Mouse (Mus musculus) embryonic facial prominence, embryonic 13.5 days (tissue): ENCODE data around the gene Sv2b. TPM values are rescaled to one million over a fixed set of nuclear protein-coding genes. Genes with fewer than 3 reads are reported as not detected.
"Not testable (repeated sequence)": the region's sequence is repeated elsewhere in the genome, so short reads cannot be mapped to it uniquely, and the experiment has no call there.

Source experiments
- ATAC-seq: fragments of 200-750 bp; cut with Nextera tagmentation; 2 replicates; pipeline ENCODE4 v1.8.0; 2017; ENCODE audit warnings: low read depth; ENCODE audit not compliant: insufficient number of reproducible peaks, insufficient read depth, low FRiP score, low TSS enrichment
- H3K27ac ChIP-seq: fragments of 300-500 bp; sonication (generic); 2 replicates; pipeline ENCODE4 v1.5.1; 2015; ENCODE audit warnings: moderate library complexity, mild to moderate bottlenecking, inconsistent platforms
- H3K27me3 ChIP-seq: fragments of 300-500 bp; sonication (generic); 2 replicates; pipeline ENCODE4 v1.6.1; 2015; ENCODE audit warnings: mild to moderate bottlenecking, inconsistent platforms
- H3K36me3 ChIP-seq: fragments of 300-500 bp; sonication (generic); 2 replicates; pipeline ENCODE4 v1.6.1; 2015; ENCODE audit warnings: mild to moderate bottlenecking, inconsistent platforms
- H3K4me1 ChIP-seq: fragments of 300-500 bp; sonication (generic); 2 replicates; pipeline ENCODE4 v1.6.1; 2015; ENCODE audit warnings: inconsistent platforms
- H3K4me2 ChIP-seq: fragments of 300-500 bp; sonication (generic); 2 replicates; pipeline ENCODE4 v1.6.1; 2015; ENCODE audit warnings: moderate library complexity, mild to moderate bottlenecking, inconsistent platforms
- H3K4me3 ChIP-seq: fragments of 300-500 bp; sonication (generic); 2 replicates; pipeline ENCODE4 v1.5.1; 2015; ENCODE audit warnings: mild to moderate bottlenecking, inconsistent platforms
- H3K9ac ChIP-seq: fragments of 300-500 bp; sonication (generic); 2 replicates; pipeline ENCODE4 v1.6.1; 2015; ENCODE audit warnings: mild to moderate bottlenecking, inconsistent platforms
- H3K9me3 ChIP-seq: fragments of 300-500 bp; sonication (generic); 2 replicates; pipeline ENCODE4 v1.6.1; 2016; ENCODE audit warnings: inconsistent platforms
- WGBS: fragments of 180-500 bp; shearing (Covaris S2); methylation state at CpG from one replicate; pipeline ENCODE4 v1.1.7; 2015; ENCODE audit warnings: mixed read lengths; 5-methylcytosine and 5-hydroxymethylcytosine counted together
- polyA plus RNA-seq: library from polyadenylated mRNA; unstranded; fragments of >200 nt; fragmentation: Nextera tagmentation; extraction: Ambion mirVana; gene quantifications from 2 replicates; pipeline ENCODE4 v1.2.1, GENCODE M21; 2015

The Sv2b gene
- 0.59 and 0.94 TPM in 2 replicates for polyA plus RNA-seq

DNA sequence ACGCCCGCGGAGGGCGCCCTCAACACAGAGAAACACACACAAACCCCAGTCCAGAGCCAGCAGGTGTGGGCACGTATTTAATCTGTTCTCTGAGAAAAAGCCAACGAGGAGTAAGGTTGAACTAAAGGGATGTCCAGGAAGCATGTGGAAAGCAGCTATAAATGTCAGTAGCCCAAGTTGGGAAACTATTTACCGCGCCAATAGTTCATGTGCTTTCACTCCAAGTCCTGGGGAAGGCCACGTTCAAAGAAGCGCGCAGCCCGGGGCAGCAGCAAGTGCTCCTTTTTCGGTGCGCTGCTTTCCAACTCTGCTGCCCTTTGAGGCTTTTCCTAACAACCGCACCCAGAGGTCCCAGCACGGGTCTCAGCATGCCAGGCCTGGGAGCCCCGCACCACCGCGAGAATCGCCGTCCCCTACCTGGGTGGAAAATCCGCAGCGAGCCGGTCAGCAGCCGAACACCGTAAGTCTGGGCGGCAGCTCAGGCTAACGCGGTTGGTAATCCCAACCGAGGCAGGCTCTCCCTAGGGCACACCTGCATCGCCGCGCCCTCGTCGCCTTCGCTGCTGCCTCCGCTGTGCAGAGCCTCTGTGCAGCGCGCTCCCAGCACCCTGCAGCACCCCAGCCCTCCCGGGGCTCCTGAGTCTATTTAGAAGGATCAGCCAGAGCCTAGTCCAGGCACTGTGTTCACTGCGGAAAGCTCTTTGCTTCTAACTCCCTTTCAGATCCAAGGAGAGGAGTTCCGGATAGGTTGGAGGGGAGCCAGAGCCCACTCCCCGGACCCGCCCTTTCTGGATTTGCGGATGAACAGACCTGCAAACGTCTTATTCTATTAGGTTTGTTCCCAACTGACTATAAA lies at the start of gene Sv2b:
Sv2b (minus strand) TSS at position 806 of the 856 bp plus-strand sequence.
- Histone ChIP-seq H3K9ac (peak within 1 kb of the TSS; percentile 58), H3K4me1 (peaks cover 17% of the 10 kb centered on the region), H3K4me3 (peak within 1 kb of the TSS; percentile 46), H3K36me3 (no peaks in the 10 kb centered on the region), H3K4me2 (peak within 1 kb of the TSS; percentile 88), H3K27me3 (peaks cover 50% of the 10 kb centered on the region), H3K9me3 (no peaks in the 10 kb centered on the region), H3K27ac (no peak within 1 kb of the TSS)
- no peak for ATAC-seq
- under 1% methylated on average over 46 of the region's 46 CpGs for WGBS

DNA sequence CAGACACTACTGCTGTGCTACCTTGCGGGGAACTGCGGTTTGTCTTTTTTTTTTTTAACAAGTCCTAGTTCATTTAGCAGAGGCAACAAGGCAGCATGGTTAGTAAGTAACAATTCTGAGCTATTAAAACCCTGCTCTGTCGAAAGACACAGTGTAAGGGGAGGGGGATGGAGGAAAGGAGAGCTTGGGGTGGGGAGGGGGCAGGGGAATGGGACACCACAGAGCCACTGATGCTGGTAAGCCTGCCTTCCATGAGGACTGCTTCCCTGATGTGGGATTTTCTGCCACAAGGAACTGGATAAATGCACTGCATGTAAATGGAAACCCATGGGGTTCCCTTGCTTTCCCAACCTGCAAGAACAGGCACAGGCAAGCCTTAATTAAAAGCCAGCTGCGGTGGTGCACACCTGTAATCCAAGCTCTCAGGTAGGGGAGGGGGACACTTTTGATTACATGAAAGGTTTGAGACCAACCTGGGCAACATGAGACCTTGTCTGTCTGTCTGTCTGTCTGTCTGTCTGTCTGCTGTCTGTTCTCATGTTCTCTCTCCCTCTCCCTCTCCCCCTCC lies 49.3 kb upstream of the Sv2b start:
- no peaks in the 10 kb centered on the region for H3K27me3 ChIP-seq
- H3K4me1 ChIP-seq, result 0 out of 2 replicates have a peak, but pooled peaks cover 4% of the 10 kb centered on the region
- no peak overlapping the region for H3K4me3 ChIP-seq
- no peak overlapping the region for H3K9ac ChIP-seq
- 28% methylated on average over 4 of the region's 4 CpGs for WGBS
- H3K4me2 ChIP-seq, result no peak overlapping the region
- ATAC-seq, result peak; percentile 52; the same call in 1 of the 2 replicates
- no peaks in the 10 kb centered on the region for H3K36me3 ChIP-seq
- H3K27ac ChIP-seq, result no peak overlapping the region
- H3K9me3 ChIP-seq, result no peaks in the 10 kb centered on the region

DNA sequence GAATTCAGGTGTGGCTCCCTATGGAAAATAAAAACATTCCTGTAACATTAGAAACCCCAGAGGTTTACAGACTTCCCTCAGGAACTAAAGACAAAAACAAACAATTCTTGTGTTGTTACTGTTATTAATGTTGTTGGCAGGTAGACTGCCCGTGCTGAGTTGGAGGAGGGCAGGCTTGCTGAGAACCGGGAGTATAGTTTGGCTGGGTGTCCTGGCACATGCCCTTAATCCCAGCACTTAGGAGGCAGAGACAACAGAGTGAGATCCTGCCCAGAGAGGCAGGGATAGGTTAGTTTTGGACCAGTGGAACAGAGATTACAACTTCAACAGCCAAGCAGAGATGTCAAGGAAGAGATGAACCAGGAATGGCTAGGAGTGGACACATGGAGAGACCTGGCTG lies 46.5 kb upstream of the Sv2b start:
- no peak for ATAC-seq
- H3K4me2 ChIP-seq, result no peak overlapping the region
- H3K27ac ChIP-seq, result no peak overlapping the region
- no peak overlapping the region for H3K9ac ChIP-seq
- 0 out of 2 replicates have a peak, but pooled peaks cover 4% of the 10 kb centered on the region for H3K4me1 ChIP-seq
- 81% methylated on average over 2 of the region's 2 CpGs for WGBS
- no peaks in the 10 kb centered on the region for H3K36me3 ChIP-seq
- H3K27me3 ChIP-seq, result no peaks in the 10 kb centered on the region
- no peak overlapping the region for H3K4me3 ChIP-seq
- H3K9me3 ChIP-seq, result no peaks in the 10 kb centered on the region

DNA sequence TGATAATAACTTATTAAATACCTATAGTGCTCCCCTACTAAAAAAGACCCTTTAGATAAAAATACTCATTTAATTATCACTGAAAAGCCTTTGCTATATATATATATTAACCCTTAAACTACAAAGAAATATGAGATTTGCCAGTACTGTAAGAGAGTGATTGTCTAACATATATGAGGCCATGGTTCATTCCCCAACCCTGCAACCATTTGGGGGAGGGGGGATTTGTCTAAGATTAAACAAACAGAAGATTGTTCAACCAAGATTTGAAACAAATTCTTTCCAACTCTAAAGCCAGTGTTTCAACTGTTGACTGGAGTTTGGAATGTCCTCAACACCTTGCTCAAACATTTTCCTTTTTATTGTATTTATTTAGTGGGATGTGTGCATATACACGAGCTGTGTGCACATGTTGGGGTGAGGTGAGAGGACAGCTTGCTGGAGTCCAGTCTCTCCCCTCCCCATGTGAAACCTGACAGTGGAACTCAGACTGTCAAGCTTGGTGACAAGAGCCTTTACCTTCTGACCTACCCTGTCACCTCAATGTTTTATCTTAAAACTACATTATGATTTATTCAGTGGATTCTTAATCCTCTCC lies 43.8 kb upstream of the Sv2b start:
- ATAC-seq, result no peak
- H3K27me3 ChIP-seq, result no peaks in the 10 kb centered on the region
- no peak overlapping the region for H3K9ac ChIP-seq
- no peak overlapping the region for H3K4me2 ChIP-seq
- WGBS, result 59% methylated on average over 1 of the region's 1 CpGs
- no peaks in the 10 kb centered on the region for H3K4me1 ChIP-seq
- H3K4me3 ChIP-seq, result no peak overlapping the region
- H3K27ac ChIP-seq, result no peak overlapping the region
- H3K36me3 ChIP-seq, result no peaks in the 10 kb centered on the region
- H3K9me3 ChIP-seq, result no peaks in the 10 kb centered on the region

DNA sequence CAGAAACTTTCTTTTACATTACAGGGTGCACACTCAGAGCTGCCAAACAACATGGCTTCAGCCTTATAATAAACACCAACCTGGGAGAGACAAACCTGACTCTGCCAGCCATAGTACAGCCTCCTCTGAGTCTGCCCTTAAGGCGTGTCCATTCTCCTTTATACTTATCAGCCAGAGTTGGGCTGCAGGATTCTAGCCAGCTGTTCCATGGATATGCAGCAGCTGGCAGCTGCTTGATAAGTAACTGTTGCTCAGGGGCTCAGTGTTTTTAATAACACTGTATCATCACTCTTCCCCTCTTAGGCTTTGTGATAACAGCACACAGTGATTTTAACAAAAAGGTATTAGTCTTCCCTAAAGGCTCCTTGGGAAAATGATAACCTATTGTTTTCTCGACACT lies 41.1 kb upstream of the Sv2b start:
- H3K9me3 ChIP-seq, result no peaks in the 10 kb centered on the region
- ATAC-seq, result no peak
- no peaks in the 10 kb centered on the region for H3K4me1 ChIP-seq

DNA sequence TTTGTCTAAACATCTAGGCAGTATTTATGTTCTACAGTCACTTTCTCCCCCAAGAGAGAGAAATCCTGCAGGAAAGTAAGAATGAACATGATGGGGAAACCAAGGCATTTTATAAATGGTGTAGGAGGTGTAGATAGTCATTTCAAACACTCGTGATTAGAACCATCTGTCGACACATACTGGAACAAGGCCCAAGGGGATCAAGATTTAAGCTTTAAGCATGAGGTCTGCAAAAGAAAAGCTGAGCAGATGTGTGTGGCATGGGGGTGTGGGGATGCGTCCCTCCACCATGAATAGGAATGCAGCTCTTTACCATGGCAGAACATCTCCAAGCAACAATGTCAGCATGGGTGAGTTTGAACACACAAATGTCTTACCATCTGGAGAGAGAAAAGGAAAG lies 23.2 kb upstream of the Sv2b start:
- Histone ChIP-seq H3K4me2 (no peak overlapping the region), H3K4me1 (0 out of 2 replicates have a peak, but pooled peaks cover 5% of the 10 kb centered on the region), H3K36me3 (no peaks in the 10 kb centered on the region), H3K4me3 (no peak overlapping the region), H3K27me3 (no peaks in the 10 kb centered on the region), H3K9me3 (no peaks in the 10 kb centered on the region), H3K27ac (no peak overlapping the region), H3K9ac (no peak overlapping the region)
- ATAC-seq, result no peak
- WGBS, result 40% methylated on average over 3 of the region's 3 CpGs

More for the DNA sequence above, 41.1 kb upstream of the Sv2b start:
- no peak overlapping the region for H3K4me2 ChIP-seq
- H3K27ac ChIP-seq, result no peak overlapping the region
- no peaks in the 10 kb centered on the region for H3K36me3 ChIP-seq
- no peaks in the 10 kb centered on the region for H3K27me3 ChIP-seq
- WGBS, result 75% methylated on average over 2 of the region's 2 CpGs
- H3K9ac ChIP-seq, result no peak overlapping the region
- no peak overlapping the region for H3K4me3 ChIP-seq

DNA sequence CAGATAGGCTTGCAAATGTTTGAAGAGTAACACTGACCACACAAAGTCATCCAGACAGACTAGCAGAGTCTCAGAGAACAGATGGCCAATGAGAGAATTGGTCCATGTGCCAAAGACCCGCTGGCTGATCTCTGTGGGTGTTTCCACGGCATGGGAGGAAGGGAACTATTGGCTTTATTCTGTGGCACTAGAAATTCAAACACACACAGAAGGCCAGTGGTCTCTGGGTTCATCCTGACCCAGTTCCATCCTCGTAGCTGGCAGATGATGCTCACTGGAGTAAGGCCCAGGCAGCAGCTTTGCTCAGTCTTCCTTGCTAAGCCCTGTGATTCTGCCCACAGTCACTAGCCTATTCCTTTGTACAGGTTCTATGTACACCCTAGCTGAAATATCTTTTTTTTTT lies 20.7 kb upstream of the Sv2b start:
- Histone ChIP-seq H3K9ac (no peak overlapping the region), H3K27me3 (no peaks in the 10 kb centered on the region), H3K4me3 (no peak overlapping the region), H3K4me1 (0 out of 2 replicates have a peak, but pooled peaks cover 5% of the 10 kb centered on the region), H3K27ac (no peak overlapping the region), H3K9me3 (no peaks in the 10 kb centered on the region), H3K4me2 (no peak overlapping the region), H3K36me3 (no peaks in the 10 kb centered on the region)
- ATAC-seq, result no peak
- 73% methylated on average over 3 of the region's 3 CpGs for WGBS

DNA sequence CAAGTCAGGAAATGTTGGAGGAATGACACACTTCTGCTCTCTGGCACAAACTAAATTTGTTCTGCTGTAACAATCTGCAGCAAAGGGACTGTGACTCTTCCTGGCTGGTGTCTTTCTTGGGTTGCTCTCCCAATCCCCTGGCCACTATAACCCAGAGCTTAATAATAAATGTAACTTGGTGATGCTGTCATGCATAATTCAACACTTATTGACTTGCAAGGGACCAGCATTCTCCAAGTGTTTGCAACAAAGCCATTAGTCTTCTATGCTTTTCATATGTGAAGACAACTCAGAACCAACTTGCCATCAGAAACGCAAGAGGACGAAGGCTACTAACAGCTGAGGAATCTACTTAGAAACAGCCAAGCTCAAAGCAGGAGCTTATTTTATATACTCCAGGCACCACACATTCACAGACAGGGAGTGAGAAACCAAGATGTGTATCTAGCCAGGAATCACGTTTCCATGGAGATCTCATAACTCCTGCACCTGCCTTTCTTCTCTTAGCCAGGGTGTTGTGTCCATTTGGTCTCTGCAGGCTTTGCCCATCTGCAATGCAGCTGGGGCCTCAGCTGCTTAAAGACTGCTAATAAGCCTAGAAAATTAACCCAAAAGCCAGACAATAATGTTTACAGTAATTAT lies 19.8 kb upstream of the Sv2b start:
- H3K9ac ChIP-seq, result no peak overlapping the region
- no peaks in the 10 kb centered on the region for H3K9me3 ChIP-seq
- H3K4me1 ChIP-seq, result 0 out of 2 replicates have a peak, but pooled peaks cover 5% of the 10 kb centered on the region
- no peak overlapping the region for H3K27ac ChIP-seq
- H3K4me2 ChIP-seq, result no peak overlapping the region
- H3K4me3 ChIP-seq, result no peak overlapping the region
- H3K27me3 ChIP-seq, result no peaks in the 10 kb centered on the region
- no peaks in the 10 kb centered on the region for H3K36me3 ChIP-seq
- ATAC-seq, result no peak
- WGBS, result 70% methylated on average over 3 of the region's 3 CpGs

DNA sequence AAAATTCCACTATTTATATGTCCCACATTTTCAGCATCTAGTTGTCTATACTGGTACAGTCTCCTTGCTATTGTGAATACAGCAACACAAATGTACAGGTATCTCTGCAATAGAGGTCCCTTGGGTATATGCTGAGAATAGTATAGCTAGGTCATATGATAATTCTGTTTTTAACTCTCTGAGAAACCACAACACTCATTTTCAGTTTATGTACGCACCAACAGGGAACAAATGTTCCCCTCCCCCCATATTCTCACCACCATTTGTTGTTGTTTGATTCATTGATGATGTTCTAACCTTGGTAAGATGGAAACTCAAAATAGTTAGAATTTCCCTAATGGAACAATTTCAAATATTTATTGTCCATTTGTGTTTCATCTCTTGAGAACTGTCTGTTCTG lies 16.2 kb upstream of the Sv2b start:
- no peaks in the 10 kb centered on the region for H3K9me3 ChIP-seq
- H3K36me3 ChIP-seq, result no peaks in the 10 kb centered on the region
- no peak overlapping the region for H3K9ac ChIP-seq
- WGBS, result 79% methylated on average over 1 of the region's 1 CpGs
- no peaks in the 10 kb centered on the region for H3K4me1 ChIP-seq
- H3K27ac ChIP-seq, result no peak overlapping the region
- no peaks in the 10 kb centered on the region for H3K27me3 ChIP-seq
- no peak for ATAC-seq
- no peak overlapping the region for H3K4me2 ChIP-seq
- H3K4me3 ChIP-seq, result no peak overlapping the region

DNA sequence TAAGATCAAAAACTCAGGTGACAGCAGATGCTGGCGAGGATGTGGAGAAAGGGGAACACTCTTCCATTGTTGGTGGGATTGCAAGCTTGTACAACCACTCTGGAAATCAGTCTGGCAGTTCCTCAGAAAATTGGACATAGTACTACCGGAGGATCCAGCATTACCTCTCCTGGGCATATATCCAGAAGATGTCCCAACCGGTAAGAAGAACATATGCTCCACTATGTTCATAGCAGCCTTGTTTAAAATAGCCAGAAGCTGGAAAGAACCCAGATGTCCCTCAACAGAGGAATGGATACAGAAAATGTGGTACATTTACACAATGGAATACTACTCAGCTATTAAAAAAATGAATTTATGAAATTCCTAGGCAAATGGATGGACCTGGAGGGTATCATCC lies 13.7 kb upstream of the Sv2b start:
- H3K27ac ChIP-seq, H3K9me3 ChIP-seq, H3K27me3 ChIP-seq, H3K4me1 ChIP-seq, H3K4me3 ChIP-seq, H3K9ac ChIP-seq, H3K4me2 ChIP-seq, ATAC-seq, H3K36me3 ChIP-seq: not testable (repeated sequence)
- 87% methylated on average over 3 of the region's 3 CpGs for WGBS

DNA sequence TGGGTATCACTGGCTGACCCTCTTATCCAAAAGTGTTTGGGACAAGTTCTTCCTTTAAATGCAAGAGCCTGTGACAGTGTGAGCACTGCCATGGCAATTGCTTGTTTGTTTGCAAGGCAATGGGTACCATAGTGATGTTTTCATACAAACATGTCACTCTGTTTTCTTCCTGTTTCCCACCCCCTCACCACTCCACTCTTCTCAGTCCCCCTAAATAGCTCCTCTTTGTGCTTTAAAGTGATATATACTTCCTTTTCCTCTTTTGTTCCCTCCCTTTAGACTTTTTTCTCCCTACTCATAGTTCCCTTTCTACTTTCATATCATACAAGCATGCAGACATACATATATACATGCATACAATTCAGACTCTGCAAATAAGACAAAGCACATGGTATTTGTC lies 10.9 kb upstream of the Sv2b start:
- H3K4me1 ChIP-seq, result no peaks in the 10 kb centered on the region
- no peaks in the 10 kb centered on the region for H3K27me3 ChIP-seq
- H3K27ac ChIP-seq, result no peak overlapping the region
- no peaks in the 10 kb centered on the region for H3K9me3 ChIP-seq
- H3K9ac ChIP-seq, result no peak overlapping the region
- no peak overlapping the region for H3K4me3 ChIP-seq
- ATAC-seq, result no peak
- H3K4me2 ChIP-seq, result no peak overlapping the region
- H3K36me3 ChIP-seq, result no peaks in the 10 kb centered on the region
